Mouse (Mus musculus): ENCODE measurements around the gene Mypn. TPM values are rescaled to one million over a fixed set of nuclear protein-coding genes. Genes with fewer than 3 reads are reported as not detected.
A peak's percentile ranks its signal among the peaks of the same experiment; 100 is the strongest.

Gene Mypn
- total RNA-seq, 2 experiments from 2014 or later: 230 to 232 TPM

DNA sequence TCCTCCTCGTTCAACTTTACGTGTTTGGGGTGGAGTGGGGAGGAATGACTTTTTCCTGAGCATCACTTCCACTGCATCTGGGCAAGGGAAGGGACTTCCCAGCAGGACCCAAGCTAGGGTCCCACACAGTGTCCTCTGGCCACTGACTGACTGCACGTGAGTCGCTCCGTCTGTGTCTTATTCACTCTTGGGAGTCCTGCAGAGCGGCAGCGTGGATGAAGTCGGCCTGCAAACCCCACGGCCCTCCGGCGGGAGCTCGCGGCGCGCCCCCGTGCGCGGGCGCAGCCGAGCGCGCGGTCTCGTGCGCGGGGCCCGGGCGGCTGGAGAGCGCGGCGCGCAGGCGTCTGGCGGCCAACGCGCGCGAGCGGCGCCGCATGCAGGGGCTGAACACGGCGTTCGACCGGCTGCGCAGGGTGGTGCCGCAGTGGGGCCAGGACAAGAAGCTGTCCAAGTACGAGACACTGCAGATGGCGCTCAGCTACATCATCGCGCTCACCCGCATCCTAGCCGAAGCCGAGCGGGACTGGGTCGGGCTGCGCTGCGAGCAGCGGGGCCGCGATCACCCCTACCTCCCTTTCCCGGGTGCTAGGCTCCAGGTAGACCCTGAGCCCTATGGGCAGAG, 103.7 kb downstream of the Mypn start:
- DNase-seq: peak; percentile 55

DNA sequence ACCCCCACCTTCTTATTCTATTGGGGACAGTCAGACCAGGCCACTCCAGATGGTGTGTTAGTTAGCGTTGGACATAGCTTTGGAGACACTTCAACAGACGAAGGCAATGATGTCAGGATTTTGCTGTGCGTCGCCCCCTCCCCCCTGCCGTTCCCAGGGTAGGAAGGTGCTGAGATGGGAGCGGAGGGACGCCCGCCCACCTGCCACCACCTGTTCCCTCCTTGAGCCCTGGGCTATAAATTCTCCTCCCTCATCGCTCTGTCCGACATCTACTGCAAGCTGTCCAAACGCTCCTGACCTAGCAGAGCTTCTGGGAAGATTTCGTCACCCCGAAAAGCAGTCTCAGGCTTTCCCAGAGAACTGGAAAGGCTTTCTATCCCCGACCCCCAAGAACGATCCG, 104.2 kb downstream of the Mypn start, which contains the start of gene Atoh7:
Atoh7 (plus strand) TSS at position 131 of the 400 bp plus-strand sequence.
- no peak for DNase-seq

DNA sequence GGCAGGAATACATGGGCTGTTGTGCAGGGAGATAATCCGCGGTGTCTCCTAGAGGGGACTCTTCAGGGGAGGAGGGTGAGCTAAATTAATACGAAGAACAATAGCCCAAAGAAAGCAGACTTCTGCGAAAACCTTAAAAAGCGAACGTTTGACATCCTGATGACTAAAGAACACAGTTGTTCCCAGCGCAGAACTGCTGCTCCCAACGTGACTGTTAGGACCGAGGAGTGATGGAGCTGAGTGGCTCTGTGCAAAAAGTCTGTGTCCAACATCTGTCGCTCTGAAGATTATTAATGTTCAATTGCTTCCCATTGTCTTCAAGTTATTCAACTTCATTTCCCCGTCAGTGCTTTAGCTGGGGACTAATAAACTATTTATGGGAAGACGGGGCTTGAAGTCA, 105.6 kb downstream of the Mypn start:
- DNase-seq: no peak

DNA sequence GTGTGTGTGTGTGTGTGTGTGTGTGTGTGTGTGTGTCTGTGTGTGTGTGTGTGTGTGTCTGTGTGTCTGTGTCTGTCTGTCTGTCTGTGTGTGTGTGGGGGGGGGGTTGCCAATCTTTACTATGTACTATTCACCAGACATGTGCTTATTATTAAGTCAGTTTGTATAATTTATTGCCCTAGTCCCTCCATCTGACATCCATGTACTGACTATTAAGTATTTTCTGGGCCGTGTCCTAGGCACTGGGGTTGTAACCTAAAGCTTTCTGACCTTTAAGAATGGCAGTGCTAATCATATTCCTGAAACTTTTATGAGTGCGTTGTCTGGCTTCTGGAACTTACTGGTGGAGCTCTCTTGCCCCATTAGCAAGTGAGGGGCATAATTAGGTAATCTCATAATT, 107.0 kb downstream of the Mypn start:
- no peak for DNase-seq

DNA sequence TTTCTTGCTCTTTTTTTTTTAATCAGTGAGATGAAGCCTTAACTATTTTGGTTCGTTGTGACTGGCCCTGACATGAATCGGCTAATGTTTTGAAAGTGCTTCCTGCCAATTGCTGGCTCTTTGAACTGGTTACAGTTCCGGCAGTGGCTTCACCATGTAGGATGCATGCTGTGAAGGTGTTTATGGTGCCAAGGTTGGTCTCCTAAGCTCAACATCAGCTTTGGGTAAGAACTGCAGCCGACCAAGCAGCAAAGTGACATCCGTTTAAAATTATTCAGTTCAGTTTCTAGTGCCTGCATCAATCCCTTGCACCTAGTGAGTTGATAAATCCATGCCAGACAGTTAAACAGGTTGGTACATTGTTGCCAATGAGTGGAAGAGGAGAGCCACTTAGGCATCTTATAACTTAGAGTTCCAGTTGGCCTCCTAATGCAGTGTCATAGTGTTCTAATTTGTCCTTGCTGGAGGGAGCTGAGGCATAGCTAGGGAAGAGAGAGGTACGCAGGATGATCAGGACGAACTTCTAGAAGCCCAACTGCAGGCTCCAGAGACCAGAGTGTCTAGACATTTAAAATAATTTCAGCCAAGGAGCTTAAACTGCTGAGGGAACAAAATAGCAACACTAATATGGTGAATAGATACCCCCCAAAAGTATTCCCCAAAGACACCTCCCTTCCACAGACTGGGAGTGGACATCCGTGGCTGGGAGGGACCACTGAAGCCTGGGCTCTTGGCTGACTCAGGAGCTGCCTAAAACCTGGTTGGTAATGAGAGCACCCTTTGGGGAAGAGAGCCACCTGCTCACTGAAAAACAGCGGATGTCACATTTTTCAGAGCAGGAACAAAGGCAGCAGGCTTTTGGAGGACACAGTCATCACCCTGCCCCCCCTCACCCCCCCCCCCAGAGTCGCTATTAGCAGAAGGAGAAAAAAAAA, 110.9 kb downstream of the Mypn start:
- DNase-seq: no peak

DNA sequence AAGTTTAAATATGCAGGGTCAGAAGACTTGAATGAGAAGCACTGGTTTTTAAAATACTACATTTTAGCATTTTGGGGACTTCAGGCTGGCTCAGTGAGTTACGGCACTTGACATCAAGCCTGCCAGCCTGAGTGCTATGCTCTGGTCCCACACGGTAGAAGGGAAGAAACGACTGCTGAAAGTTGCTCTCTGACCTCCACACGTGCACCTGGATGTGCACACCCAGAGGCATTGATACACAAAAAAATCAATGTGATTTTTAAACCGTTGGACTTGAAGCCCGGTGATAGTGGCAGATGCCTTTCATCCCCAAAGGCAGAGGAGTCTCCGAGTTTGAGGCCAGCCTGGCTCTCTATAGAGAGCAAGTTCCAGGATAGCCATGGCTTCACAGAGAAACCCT, 111.8 kb downstream of the Mypn start:
- no peak for DNase-seq

DNA sequence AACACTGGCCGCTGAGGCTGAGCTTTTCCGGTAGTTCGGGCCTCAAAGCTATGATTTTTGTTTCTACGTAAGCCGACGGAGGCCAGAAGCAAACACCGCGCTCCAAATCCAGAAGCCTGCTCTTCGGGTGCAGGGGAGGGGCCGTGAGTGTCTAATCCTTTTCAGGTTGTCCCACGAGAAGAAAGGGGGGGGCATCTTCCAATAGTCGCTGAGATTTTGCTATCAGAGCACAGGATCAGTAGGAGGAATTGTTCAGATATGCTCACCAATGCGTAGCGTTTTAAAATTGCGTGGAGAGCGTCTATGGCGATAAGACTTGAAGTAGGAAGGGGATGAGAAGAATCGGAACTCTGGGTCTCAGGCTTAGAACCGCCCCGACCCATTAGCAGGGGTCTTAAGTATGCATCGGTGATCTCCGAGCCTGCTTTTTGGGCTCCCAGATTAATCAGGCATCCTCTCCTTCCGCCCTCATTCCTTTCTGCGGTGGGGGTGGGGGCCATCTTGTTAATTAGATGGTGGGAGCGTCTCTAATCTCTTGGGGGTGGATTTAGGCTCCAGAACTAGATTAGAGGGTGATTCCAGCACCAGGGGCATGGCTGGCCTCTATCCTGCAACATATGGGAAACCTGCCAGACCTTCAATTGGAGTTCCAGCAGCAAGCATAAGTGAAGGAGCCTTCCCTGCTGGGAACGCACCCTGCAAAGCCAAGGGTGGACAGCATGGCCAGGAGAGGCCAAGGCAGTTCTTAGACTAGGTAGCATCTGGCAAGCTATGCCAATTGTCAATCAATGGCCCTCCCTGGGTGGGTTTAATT, 113.8 kb downstream of the Mypn start:
- DNase-seq: no peak

DNA sequence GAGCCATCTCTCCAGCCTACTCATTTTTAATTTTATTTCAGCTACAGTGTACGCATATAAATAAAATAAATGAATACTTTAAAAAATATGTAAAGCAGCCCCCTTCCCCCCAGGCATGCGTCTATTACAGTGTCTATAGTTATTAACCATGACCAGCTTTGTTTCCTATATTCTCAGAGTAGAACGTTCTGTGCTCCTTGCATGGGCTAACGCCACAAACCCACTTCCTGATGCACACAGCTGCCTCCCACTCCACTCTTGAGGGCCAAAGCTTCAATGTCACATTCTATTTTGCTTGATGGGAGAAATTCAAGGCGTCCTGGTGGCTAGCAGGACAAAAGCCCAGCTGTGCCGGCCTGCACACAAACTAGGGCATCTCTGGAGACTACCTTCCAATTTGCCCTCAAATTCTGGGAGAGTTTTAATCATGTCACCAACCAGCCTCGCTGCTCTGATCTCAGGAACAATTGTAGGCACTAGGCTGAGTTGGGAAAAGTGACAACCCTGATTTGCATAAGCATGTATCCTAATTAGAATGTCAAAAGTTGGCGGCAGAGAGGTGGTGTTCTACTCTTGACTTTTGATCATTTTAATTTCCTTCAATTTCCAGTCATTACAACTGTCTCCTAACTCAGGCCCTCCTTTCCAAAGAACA, 114.5 kb downstream of the Mypn start:
- no peak for DNase-seq

DNA sequence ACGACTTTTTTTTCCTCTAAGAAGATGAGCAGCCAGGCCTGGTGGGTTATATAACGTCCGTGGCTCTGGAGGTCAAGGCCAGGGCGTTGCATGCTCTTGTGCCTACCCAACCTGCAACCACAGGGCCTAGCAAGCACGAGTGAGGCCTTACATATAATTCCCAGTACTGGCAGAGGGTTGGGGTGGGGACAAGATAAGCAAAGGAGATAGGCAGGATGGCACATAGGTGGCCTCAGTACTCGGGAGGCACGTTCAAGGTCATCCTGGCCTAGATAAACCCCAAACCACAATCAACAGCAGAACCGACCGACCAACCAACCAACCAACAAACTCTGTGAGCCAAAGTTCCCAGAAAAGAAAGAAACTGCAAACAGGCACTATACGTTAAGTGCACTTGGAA, 117.4 kb downstream of the Mypn start:
- no peak for DNase-seq

DNA sequence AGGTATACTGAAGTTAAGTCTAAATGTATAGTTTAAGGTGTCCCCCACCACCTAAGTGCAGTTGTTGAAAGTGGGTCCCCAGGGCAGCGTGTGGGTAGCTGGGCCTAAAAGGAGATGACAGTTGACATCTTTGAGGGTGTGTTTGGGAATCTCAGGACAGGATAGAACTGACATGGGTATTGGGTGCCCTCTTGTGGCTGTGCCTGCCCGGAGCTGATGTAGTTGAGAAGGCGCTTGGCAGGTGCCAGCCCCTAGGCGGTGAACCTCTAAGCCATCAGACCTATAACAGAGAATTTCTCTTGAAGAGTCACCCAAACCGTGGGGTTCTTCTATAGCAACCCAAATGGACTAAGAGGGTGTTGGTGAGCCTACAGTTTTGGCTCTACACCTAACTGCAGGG, 137.8 kb downstream of the Mypn start:
- peak; percentile 70 for DNase-seq

Other genes with a start within 250 kb of the Mypn start
- 10 to 100 TPM; 12.2 to 12.3 TPM for gene Rufy2, start 223.7 kb downstream of the Mypn start, total RNA-seq (2021)
- 10 to 100 TPM; 15.9 to 24.0 TPM for gene Hnrnph3, start 179.7 kb downstream of the Mypn start, total RNA-seq (2021)
- 1 to 10 TPM; 1.2 to 1.6 TPM for gene Pbld2, start 179.6 kb downstream of the Mypn start, total RNA-seq (2021)
- under 1 TPM; 0.56 to 0.75 TPM for gene Pbld1, start 143.8 kb downstream of the Mypn start, total RNA-seq (2021)
- under 1 TPM; 0.14 to 0.32 TPM for gene Atoh7, start 104.3 kb downstream of the Mypn start, total RNA-seq (2021)
- gene Herc4, start 39.9 kb upstream of the Mypn start, total RNA-seq (2021): 10 to 100 TPM; 22.6 to 32.1 TPM
- 1 to 10 TPM; 7.0 to 8.3 TPM for gene Sirt1, start 177.8 kb upstream of the Mypn start, total RNA-seq (2021)
- gene Dnajc12, start 178.5 kb upstream of the Mypn start, total RNA-seq (2021): 1 to 10 TPM; 7.3 to 9.3 TPM
- gene Gm7075, start 217.8 kb upstream of the Mypn start, total RNA-seq (2021): not detected
- gene Ctnna3, start 226.1 kb upstream of the Mypn start, total RNA-seq (2021): 10 to 100 TPM; 23.0 to 24.9 TPM

Measured in gastrocnemius, postnatal 10 days (tissue).